Mouse (Mus musculus) myocyte (in vitro differentiated cells): Measurements from ENCODE around the gene Sh2b3. TPM values are rescaled to one million over a fixed set of nuclear protein-coding genes. Genes with fewer than 3 reads are reported as not detected.

ENCODE experiments used
- H3K27me3 ChIP-seq: one replicate; pipeline ENCODE4 v1.6.1; 2011; ENCODE audit not compliant: control insufficient read depth, insufficient read depth, insufficient read length
- H3K36me3 ChIP-seq: one replicate; pipeline ENCODE4 v1.6.1; 2011; ENCODE audit not compliant: control insufficient read depth, insufficient read depth
- H3K4me2 ChIP-seq: one replicate; pipeline ENCODE4 v1.6.1; 2011; ENCODE audit warnings: low read depth, control low read depth
- H3K4me3 ChIP-seq: one replicate; pipeline ENCODE4 v1.5.1; 2011; ENCODE audit warnings: mild to moderate bottlenecking, control low read depth, moderate library complexity
- H3K79me2 ChIP-seq: one replicate; pipeline ENCODE4 v1.6.1; 2011; ENCODE audit not compliant: control insufficient read depth, insufficient read depth
- H3ac ChIP-seq: one replicate; pipeline ENCODE4 v1.6.1; 2011; ENCODE audit not compliant: control insufficient read depth, insufficient read length
- CEBPB ChIP-seq: IDR thresholded peaks from 2 replicates; pipeline ENCODE4 v1.6.1; 2011; ENCODE audit warnings: mild to moderate bottlenecking, moderate library complexity; ENCODE audit not compliant: poor library complexity, insufficient read depth, severe bottlenecking
- E2F4 ChIP-seq: IDR thresholded peaks from one replicate; pipeline ENCODE4 v1.6.1; 2011; ENCODE audit warnings: mild to moderate bottlenecking, control low read depth, moderate library complexity; ENCODE audit not compliant: insufficient read depth
- MAX ChIP-seq: IDR thresholded peaks from one replicate; pipeline ENCODE4 v1.6.1; 2011; ENCODE audit warnings: low read depth, mild to moderate bottlenecking, control low read depth
- MYOD1 ChIP-seq, 3 experiments: IDR thresholded peaks; one replicate each; pipeline ENCODE4 v1.6.1; 2011; ENCODE audit warnings: control low read depth in 2 of 3, low read depth in 2 of 3, mild to moderate bottlenecking in 2 of 3, moderate library complexity in 1 of 3; ENCODE audit not compliant: insufficient read length in 2 of 3, control insufficient read depth in 1 of 3
- MYOG ChIP-seq, 3 experiments: IDR thresholded peaks; one replicate each; pipeline ENCODE4 v1.6.1; 2011; ENCODE audit warnings: control low read depth in 2 of 3, low read depth in 2 of 3, mild to moderate bottlenecking in 2 of 3; ENCODE audit not compliant: insufficient read length in 2 of 3, control insufficient read depth in 1 of 3, insufficient read depth in 1 of 3
- POLR2A ChIP-seq: IDR thresholded peaks from one replicate; pipeline ENCODE4 v1.6.1; 2011; ENCODE audit warnings: low read depth, mild to moderate bottlenecking, control low read depth, moderate library complexity; ENCODE audit not compliant: insufficient read length
- POLR2AphosphoS2 ChIP-seq: IDR thresholded peaks from one replicate; pipeline ENCODE4 v1.6.1; 2011; ENCODE audit warnings: low read depth, control low read depth; ENCODE audit not compliant: insufficient read length
- REST ChIP-seq: IDR thresholded peaks from one replicate; pipeline ENCODE4 v1.6.1; 2011; ENCODE audit warnings: mild to moderate bottlenecking, control low read depth, moderate library complexity; ENCODE audit not compliant: insufficient read depth, insufficient read length
- SRF ChIP-seq: IDR thresholded peaks from one replicate; pipeline ENCODE4 v1.6.1; 2011; ENCODE audit warnings: low read depth; ENCODE audit not compliant: control insufficient read depth, insufficient read length
- TCF12 ChIP-seq: IDR thresholded peaks from one replicate; pipeline ENCODE4 v1.6.1; 2011; ENCODE audit warnings: mild to moderate bottlenecking, control low read depth; ENCODE audit not compliant: poor library complexity, insufficient read depth, severe bottlenecking
- TCF3 ChIP-seq: IDR thresholded peaks from one replicate; pipeline ENCODE4 v1.6.1; 2011; ENCODE audit warnings: low read depth, control low read depth; ENCODE audit not compliant: insufficient read length
- USF1 ChIP-seq: IDR thresholded peaks from one replicate; pipeline ENCODE4 v1.6.1; 2011; ENCODE audit warnings: low read depth, mild to moderate bottlenecking, control low read depth, moderate library complexity
- polyA plus RNA-seq: library from polyadenylated mRNA; unstranded; fragments of >200 nt; fragmentation: generic; extraction: Trizol; gene quantifications from one replicate; pipeline ENCODE4 v1.2.1, GENCODE M21; 2012; ENCODE audit warnings: missing spikeins

Sh2b3 gene
- polyA plus RNA-seq, 1 experiment: 37.4 TPM

DNA sequence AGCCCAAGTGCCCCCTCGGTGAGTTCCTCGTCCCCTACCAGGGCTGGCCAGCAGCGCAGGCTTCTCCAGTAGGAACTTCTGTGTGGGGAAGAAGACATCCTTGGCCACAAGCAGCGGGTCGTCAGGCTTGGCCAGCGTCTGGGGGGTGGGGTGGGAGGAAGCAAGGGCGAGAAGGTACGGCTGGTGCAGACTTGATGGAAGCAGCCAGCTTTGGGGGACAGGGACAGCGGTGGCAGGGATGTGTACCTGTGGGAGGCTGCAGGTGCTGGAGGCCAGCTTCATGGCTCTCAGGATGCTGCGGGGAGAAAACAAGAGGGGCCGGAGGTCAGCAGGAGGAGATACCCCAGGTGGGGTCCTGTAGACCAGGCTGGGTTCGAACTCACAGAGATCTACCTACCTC lies 37.6 kb upstream of the Sh2b3 start:
- H3K36me3 ChIP-seq: no peaks in the 10 kb centered on the region
- H3K79me2 ChIP-seq: no peaks in the 10 kb centered on the region
- peaks cover 64% of the 10 kb centered on the region for H3K27me3 ChIP-seq
- H3K4me2 ChIP-seq: no peak overlapping the region
- no peak overlapping the region for H3K4me3 ChIP-seq
- H3ac ChIP-seq: no peak overlapping the region
- no peak for TF ChIP-seq MYOD1 (IDR thresholded peaks at IDR 0.05; ENCODE audit: control insufficient read depth in 1 of 3, insufficient read length in 2 of 3, low read depth in 2 of 3)
- TF ChIP-seq CEBPB: no peak
- TF ChIP-seq SRF: no peak
- TF ChIP-seq TCF12: no peak
- no peak for TF ChIP-seq POLR2A
- no peak for TF ChIP-seq TCF3
- TF ChIP-seq E2F4: no peak
- TF ChIP-seq USF1: no peak
- TF ChIP-seq MYOG (IDR thresholded peaks at IDR 0.05; ENCODE audit: control insufficient read depth in 1 of 3, insufficient read depth in 1 of 3, insufficient read length in 2 of 3, low read depth in 2 of 3): no peak
- no peak for TF ChIP-seq POLR2AphosphoS2
- no peak for TF ChIP-seq REST
- no peak for TF ChIP-seq MAX

GRCm38 (mm10) chr5:121872158-121872557 lies 34.7 kb upstream of the Sh2b3 start:
- no peak overlapping the region for H3K4me2 ChIP-seq
- no peak overlapping the region for H3K4me3 ChIP-seq
- H3K27me3 ChIP-seq: peaks cover 71% of the 10 kb centered on the region
- TF ChIP-seq REST (no peak), CEBPB (no peak), POLR2A (no peak)
- H3ac ChIP-seq: no peak overlapping the region
- no peaks in the 10 kb centered on the region for H3K36me3 ChIP-seq
- no peaks in the 10 kb centered on the region for H3K79me2 ChIP-seq

GRCm38 (mm10) chr5:121871515-121872030 lies 34.1 kb upstream of the Sh2b3 start:
- TF ChIP-seq TCF12 (no peak), MYOG (IDR thresholded peaks at IDR 0.05; ENCODE audit: control insufficient read depth in 1 of 3, insufficient read depth in 1 of 3, insufficient read length in 2 of 3, low read depth in 2 of 3) (no peak), MAX (no peak), POLR2AphosphoS2 (no peak), CEBPB (no peak), USF1 (no peak), MYOD1 (IDR thresholded peaks at IDR 0.05; ENCODE audit: control insufficient read depth in 1 of 3, insufficient read length in 2 of 3, low read depth in 2 of 3) (no peak), TCF3 (no peak), SRF (no peak), E2F4 (no peak), POLR2A (no peak), REST (no peak)
- Histone ChIP-seq H3K36me3 (no peaks in the 10 kb centered on the region), H3K4me2 (no peak overlapping the region), H3K27me3 (peaks cover 71% of the 10 kb centered on the region), H3ac (no peak overlapping the region), H3K79me2 (no peaks in the 10 kb centered on the region), H3K4me3 (no peak overlapping the region)

DNA sequence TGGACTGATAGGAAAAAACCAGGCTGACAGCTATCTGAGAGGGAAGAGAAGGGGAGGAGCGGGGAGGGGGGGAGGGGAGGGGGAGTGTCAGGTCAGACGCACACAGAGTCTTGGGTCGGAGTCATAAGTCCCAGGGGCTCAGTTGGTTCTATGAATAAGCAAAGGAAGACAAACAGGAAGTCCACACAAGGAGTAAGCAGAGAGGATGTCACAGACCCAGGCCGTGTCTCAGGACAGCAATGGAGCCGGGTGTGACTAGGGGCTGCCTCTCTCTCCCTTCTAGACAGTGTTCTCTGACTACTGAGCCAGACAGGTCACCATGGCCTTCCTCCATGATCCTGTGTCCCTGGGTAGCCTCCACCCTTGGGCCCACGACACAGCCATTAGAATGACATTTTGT lies 33.4 kb upstream of the Sh2b3 start:
- Histone ChIP-seq H3K79me2 (no peaks in the 10 kb centered on the region), H3ac (no peak overlapping the region), H3K36me3 (no peaks in the 10 kb centered on the region), H3K4me2 (no peak overlapping the region), H3K27me3 (peaks cover 71% of the 10 kb centered on the region), H3K4me3 (no peak overlapping the region)
- TF ChIP-seq POLR2AphosphoS2 (no peak), TCF3 (no peak), USF1 (no peak), POLR2A (no peak), REST (no peak), TCF12 (no peak), MYOD1 (IDR thresholded peaks at IDR 0.05; ENCODE audit: control insufficient read depth in 1 of 3, insufficient read length in 2 of 3, low read depth in 2 of 3) (no peak), MAX (no peak), SRF (no peak), MYOG (IDR thresholded peaks at IDR 0.05; ENCODE audit: control insufficient read depth in 1 of 3, insufficient read depth in 1 of 3, insufficient read length in 2 of 3, low read depth in 2 of 3) (no peak), CEBPB (no peak), E2F4 (no peak)

- TF ChIP-seq MAX (no peak), POLR2A (no peak), USF1 (no peak), MYOD1 (IDR thresholded peaks at IDR 0.05; ENCODE audit: control insufficient read depth in 1 of 3, insufficient read length in 2 of 3, low read depth in 2 of 3) (no peak)
- no peaks in the 10 kb centered on the region for H3K36me3 ChIP-seq
- no peaks in the 10 kb centered on the region for H3K79me2 ChIP-seq
- H3ac ChIP-seq: no peak overlapping the region
- H3K27me3 ChIP-seq: peaks cover 44% of the 10 kb centered on the region
- H3K4me2 ChIP-seq: no peak overlapping the region
- H3K4me3 ChIP-seq: no peak overlapping the region
Measured at GRCm38 (mm10) chr5:121867963-121868362, 30.5 kb upstream of the Sh2b3 start.
